Mouse (Mus musculus): ENCODE measurements around the gene Sec24b. TPM values are rescaled to one million over a fixed set of nuclear protein-coding genes. Genes with fewer than 3 reads are reported as not detected.

The Sec24b gene
- 100 to 1,000 TPM; 141 to 163 TPM for total RNA-seq (2023)

DNA sequence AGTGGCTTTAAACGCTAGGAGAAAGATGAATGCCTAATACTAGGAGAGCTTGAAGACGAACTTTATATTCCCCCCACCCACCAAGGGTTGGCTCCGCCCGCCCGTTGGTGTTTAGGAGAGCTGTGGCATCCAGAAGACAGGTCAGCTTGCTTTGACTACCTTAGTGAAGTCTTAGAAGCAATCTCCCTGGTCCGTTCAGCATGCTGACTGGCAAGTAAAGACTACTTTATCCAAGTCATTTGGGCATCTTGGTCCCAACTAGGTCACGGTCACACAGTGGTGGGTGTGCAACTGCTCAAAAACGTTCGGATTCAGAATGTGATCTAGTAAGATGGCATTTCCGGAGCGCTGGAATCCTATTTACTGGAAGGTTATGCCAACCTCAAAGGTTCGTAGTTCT lies at the start of gene Sec24b:
TSS of gene Sec24b (minus strand) at position 273 of the 400 bp plus-strand sequence.

DNA sequence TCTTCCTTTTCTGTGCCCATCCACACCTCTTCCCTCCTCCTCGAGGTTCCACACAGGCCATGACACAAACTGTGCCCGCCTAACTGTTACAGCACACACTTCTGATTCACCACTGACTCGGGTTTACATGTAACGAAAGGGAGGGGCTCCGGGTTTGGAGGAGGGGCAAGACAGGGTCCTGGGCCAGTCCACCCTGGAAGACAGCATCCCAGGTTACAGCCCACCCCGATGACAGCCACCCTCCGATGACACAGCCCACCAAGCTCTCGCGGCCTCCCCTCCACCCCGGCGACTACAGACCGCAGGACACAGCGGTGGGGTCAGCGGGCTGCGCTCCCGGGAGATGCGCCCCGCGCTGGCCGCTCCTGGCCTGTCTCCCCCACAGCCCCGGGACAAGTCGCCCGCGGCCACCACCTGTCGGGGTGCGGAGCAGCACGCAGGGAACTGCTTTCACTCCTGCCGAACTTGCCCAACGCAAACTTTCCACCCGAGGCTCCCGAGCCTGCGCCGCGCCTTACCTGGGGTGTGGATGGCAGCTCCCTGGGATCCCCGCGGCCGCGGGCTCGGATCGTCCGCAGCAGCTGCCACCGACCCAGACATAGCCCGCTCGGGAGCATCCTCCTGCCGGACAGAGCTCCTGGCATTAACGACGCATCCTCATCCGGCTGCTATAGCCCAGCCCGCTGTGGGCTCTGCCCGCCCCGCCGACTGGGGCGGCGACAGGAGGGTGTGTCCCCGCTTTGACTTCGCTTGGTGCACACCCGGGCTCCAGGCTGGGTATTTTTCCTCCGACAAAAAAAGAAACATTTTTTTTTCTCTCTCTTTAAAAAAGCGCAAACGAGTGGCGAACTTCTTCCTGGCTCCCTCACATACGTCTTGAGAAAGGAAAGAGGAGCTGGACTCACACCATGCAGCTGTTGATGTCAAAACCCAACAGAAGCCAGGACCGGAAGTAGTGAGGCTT lies 91.6 kb downstream of the Sec24b start, which contains the start of gene Mcub:
TSS of gene Mcub (minus strand) at position 775 of the 964 bp plus-strand sequence.

Other genes starting within 250 kb of the Sec24b start
- gene Rrh, start 239.0 kb downstream of the Sec24b start, total RNA-seq (2023), result under 1 TPM; 0.49 to 0.68 TPM
- 10 to 100 TPM; 30.9 to 32.8 TPM for gene Gar1, start 230.2 kb downstream of the Sec24b start, total RNA-seq (2023)
- gene Cfi, start 225.7 kb downstream of the Sec24b start, total RNA-seq (2023), result not detected
- gene Pla2g12a, start 182.9 kb downstream of the Sec24b start, total RNA-seq (2023), result 1 to 10 TPM; 4.9 to 5.0 TPM
- 10 to 100 TPM; 20.4 to 24.7 TPM for gene Casp6, start 160.1 kb downstream of the Sec24b start, total RNA-seq (2023)
- 100 to 1,000 TPM; 100 to 109 TPM for gene Mcub, start 91.3 kb downstream of the Sec24b start, total RNA-seq (2023)
- not detected for gene Col25a1, start 69.9 kb upstream of the Sec24b start, total RNA-seq (2023)